Mouse (Mus musculus): ENCODE results near the gene Zbtb1.

Gene Zbtb1

DNA sequence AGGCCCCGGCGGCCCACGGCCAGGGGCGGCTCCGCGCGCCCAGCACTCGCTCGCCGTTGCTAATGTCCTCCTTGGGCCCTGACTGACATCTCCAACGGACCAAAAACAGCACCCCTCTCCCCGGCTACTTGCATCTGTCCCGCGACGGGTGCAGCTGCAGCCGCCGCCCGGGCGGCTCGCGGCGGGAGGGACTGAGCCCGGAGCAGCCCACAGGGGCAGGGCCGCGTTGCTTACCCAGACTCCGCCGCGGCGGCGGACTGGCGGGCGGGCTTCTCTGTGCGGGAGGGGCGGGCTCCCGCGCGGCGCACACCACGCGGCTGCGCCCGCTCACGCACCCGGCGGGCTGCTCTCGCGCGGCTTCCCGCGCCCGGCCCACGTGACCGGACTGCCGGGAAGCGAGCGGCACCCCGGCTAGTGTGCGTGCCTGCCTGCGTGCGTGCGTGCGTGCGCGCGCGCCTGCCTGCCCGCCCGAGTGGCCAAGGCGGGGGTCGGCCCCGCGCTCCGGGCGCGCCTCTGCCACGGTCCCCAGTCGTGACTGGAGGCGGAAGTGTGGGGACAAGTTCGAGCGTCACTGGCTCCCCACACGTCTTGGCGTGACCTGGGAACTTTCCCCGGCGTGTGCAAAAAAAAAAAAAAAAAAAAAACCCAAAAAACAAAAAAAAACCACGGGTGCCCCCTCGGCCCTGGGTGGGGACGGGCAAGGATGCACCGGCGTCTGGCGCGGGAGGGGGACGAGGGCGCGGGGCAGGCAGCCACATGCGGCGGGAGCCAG lies 674 bp upstream of the Zbtb1 start, which contains the start of gene Zbtb25:
Zbtb25 (minus strand) TSS at position 397 of the 772 bp plus-strand sequence.
- peak; percentile 83 for DNase-seq (ENCODE audit: low read depth, low spot score)

DNA sequence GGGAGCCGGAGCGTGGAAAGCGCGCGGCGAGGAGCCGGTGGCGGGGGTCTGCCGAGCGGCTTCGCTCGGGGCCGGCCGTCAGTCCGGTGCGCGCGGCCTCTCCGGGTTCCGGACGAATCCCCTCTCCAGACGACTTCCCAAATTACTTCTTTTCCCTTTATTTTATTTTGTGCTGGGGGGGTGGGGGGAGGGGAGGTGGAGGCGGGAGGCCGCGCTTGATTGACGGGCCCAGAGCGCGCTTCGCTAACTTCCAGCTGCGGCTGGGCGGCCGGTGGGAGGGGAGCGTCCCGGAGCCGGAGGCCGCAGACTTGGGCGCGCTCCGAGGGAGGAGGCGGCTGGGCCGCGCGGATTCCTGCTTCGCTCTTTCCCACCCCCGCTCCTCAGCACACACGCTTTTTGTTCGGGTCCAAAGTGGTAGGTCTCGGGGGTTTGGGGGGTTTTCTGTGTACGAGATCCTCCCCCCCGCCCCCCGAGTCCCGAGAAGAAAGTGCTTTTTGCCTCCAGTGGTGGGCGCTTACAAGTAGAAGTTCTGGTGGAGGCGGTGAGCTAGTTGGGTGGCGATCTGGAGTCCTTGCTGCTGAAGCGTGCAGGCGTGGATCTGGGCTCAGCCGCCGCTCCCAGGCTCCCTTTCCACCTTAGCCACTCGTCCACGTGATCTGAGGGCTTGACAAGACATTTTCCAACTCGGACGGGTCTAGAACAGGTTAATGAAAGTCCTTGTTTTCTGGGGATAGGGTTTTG lies 935 bp downstream of the Zbtb1 start:
- peak; percentile 81 for DNase-seq (ENCODE audit: low read depth, low spot score)

DNA sequence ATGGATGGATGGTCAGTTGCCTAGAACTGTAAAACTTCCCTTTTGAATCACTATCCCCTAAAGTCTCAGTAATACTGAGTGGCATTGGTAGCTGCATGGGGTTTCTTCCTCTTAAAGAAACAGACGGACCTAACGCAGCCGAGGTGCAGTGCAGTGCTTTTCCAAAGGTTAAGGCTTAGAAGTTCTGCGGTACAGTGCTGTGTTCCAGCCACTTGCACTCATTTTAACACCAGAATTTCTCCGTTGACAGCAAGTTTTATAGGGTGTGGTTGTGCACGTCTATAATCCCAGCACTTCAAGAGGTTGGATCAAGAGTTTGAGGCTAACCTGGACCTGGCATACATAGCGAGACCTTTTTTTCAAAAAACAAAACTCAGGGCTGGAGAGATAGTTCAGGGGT lies 2.0 kb downstream of the Zbtb1 start:
- DNase-seq (ENCODE audit: low read depth, low spot score), result no peak

DNA sequence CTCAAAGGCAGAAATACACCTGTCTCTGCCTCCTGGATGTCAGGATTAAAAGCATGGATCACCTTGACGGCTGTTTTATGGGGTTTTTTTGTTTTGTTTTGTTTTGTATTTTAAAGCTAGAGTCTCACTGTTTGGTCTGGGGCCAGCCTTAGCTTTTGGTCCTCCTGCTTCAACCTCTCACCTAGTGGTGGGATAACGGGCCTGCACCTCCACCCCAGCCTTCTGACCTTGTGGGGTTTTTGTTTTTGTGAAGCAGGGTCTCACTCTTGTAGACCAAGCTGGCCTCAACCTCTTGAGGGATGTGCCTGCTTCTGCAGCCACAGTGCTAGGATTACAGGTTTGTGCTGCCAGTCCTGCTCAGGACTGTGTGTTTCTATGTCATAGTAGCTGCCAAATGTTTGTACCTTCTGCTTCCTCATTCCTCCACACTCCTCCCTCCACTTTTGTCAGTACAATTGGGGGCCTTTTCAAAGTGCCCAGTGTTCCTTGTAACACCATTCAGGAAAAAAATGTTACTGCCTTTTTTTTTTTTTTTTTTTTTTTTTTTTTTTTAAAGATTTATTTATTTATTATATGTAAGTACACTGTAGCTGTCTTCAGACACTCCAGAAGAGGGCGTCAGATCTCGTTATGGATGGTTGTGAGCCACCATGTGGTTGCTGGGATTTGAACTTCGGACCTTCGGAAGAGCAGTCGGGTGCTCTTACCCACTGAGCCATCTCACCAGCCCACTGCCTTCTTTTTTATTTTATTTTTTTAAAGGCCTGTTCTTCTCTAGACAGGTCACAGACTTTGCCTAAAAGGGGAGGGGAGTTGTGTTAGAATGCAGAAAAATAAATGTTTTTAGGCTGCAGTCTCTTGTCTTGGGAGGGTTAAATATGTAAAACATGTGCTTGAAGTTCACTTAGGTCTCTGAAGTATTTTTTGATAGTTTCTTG lies 3.1 kb downstream of the Zbtb1 start:
- peak; percentile 74 for DNase-seq (ENCODE audit: low read depth, low spot score)

DNA sequence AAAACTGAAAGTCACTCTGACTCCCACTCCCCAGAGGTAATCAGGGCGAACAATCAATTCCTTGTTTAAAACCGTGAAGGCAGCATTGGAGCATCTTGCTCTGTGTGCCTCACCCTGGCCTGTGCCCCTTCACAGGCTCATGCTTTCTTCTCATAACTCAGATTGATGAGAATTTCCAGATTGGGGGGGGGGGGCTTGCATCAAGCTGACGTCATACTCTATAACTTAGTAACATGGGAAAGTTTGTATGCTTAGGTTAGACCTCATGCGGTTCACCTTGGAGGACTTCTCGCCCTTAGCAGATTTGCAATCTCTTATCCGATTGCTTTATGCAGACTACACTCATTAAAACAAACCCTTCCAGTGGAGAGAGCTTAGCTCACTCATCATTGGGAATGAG lies 3.9 kb downstream of the Zbtb1 start:
- DNase-seq (ENCODE audit: low read depth, low spot score), result no peak

DNA sequence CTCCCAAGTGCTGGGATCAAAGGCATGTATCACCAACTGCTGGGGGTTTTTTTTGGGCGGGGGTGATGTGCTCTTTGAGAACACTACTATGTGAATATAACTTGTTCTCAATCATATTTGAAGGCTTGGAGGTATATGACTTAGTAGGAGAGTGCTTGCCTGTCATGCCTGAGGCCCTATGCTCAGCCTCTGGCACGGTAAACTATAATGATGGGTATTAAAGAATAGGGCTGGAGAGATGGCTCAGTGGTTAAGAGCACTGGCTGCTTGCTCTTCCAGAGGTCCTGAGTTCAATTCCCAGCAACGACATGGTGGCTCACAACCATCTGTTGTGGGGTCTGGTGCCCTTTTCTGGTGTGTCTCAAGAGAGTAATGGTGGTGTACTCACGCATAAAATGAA lies 4.8 kb downstream of the Zbtb1 start:
- no peak for DNase-seq (ENCODE audit: low read depth, low spot score)

DNA sequence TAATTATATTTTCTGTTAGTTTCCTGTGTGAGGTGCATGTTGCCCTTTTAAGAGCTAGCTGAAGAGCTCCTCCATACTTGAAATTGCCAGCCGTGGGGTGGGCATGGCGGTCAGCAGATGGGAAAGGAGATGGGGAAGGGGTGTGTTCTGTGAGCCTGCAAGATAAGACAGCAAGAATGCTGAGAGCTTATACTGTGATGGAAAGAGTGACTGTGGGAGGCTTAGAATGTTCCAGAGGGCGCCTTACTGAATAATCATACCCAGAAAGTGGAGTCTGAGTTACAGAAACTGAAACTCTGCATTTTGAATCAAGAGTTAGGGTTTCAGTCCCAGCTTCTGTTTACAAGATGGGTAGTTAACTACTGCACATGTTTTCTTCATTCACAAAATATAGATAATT lies 5.4 kb downstream of the Zbtb1 start:
- DNase-seq (ENCODE audit: low read depth, low spot score), result no peak

DNA sequence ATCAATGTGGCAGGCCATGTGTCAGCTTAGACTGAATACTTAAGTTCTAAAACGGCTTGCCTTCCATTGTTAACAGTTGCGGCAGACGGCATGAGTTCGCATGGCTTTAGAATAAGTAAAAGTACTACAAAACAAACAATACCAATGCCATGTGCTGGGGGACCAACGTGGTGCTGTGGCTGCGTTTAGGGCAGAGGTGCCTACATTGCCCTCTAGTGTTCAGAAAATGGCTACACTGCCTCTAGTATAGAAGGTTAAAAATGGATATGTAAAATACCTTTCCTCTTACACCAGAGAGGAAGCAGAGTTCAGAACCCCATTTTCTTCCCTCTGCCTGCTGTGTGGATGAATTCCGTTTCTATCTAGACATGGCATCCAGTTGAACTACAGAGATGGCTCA lies 6.6 kb downstream of the Zbtb1 start:
- peak; percentile 83 for DNase-seq (ENCODE audit: low read depth, low spot score)

DNA sequence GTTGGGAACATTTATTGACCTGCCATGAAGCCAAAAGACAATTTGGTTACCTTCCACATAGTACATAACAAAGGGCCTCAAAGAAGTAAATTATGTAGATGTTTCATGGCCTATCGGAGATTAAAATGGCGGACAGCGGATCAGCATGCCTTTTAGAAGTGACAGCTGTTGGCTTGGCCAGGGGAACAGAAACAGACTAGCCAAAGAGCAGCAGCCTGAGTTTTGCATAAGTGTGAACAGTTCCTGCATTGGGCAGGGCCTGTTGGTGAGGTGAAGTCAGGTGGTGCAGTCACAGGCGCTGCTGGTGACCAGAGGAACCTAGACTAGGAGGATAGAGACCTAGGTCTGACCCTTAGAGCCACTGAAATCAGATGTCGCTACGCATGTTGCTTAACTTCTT lies 7.0 kb downstream of the Zbtb1 start:
- peak; percentile 62 for DNase-seq (ENCODE audit: low read depth, low spot score)

DNA sequence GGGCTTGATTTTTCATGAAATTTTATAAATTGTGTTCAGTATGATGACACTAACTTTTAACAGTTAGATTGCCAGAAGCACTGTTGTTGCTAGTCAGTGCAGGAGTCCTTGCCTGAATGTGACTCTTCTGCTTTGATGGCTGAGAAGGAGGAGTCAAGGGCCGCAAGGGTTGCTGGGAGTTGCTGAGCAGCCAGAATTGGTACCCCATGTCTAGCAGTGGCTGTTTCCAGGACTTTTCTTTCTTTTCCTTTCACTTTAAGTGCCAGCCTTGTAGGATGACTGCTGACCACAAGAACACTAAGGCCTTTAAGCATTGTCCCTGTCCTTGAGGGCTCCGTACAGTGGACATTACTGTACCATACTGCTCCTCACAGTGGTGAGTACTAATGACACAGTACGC lies 7.7 kb downstream of the Zbtb1 start:
- DNase-seq (ENCODE audit: low read depth, low spot score), result no peak

DNA sequence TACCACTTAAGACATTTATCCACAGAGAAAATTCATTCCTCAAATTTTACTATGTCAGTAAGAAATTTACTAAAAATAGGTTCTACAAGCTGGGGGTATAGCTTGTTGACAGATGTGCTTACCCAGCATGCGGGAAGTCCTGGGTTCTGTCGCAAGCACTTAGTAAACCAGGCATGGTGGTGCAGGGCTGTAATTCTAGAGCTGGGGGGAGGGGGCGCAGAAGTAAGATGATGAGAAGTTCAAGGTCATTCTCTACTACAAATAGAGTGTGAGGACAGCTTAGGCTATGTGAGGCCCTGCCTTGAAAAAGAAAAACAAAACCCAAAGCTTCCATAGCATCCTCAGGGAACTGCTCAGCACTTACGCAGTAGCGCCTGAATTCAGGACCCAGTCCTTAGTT lies 8.5 kb downstream of the Zbtb1 start:
- DNase-seq (ENCODE audit: low read depth, low spot score), result peak; percentile 50

DNA sequence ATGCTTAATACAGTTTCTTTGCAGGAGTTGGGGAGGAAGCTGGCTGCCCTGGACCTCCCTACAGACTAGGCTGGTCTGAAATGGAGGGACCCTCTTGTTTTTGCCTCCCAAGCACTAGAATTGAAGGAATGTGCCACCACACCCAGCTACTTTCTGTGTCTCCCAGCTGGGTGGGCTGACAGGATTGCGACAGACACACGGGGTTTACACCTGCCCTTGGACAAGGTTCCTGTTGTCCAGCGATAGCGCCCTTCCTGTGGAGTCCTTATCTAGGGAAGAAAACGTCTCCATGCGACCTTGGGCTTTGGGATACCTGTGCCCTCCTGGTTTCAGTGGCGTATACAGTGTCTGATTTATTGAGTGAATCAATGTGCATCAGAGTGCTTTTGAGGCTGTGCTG lies 10.1 kb downstream of the Zbtb1 start:
- DNase-seq (ENCODE audit: low read depth, low spot score), result peak; percentile 59

DNA sequence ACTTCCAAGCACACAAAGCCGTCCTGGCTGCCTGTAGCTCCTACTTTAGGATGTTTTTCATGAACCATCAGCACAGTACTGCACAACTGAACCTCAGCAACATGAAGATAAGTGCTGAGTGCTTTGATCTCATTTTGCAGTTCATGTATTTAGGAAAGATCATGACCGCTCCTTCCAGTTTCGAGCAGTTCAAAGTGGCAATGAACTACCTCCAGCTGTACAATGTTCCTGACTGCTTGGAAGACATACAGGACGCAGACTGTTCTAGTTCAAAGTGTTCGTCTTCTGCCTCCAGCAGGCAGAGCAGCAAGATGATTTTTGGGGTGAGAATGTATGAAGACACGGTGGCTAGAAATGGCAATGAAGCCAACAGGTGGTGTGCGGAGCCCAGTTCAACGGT lies 15.3 kb downstream of the Zbtb1 start:
- no peak for DNase-seq (ENCODE audit: low read depth, low spot score)

DNA sequence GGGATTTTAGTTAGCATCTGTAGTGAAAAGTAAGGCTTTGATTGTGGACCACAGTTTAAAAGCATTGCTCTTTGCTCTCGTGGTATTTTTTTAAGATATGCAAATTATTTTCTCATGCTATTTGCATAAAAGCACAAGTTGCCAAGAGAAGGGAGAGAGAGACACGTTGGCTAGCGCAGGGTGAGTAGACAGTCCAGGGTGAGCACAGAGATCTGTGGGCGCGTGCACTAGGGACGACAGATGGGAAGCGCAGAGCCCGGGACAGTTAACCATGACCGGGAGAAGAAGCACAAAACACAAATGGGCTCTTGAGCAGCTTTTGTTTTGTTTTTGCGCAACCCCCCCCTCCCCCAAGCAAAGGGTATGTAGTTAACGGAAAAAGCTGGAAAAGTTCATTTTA lies 18.7 kb downstream of the Zbtb1 start:
- no peak for DNase-seq (ENCODE audit: low read depth, low spot score)

DNA sequence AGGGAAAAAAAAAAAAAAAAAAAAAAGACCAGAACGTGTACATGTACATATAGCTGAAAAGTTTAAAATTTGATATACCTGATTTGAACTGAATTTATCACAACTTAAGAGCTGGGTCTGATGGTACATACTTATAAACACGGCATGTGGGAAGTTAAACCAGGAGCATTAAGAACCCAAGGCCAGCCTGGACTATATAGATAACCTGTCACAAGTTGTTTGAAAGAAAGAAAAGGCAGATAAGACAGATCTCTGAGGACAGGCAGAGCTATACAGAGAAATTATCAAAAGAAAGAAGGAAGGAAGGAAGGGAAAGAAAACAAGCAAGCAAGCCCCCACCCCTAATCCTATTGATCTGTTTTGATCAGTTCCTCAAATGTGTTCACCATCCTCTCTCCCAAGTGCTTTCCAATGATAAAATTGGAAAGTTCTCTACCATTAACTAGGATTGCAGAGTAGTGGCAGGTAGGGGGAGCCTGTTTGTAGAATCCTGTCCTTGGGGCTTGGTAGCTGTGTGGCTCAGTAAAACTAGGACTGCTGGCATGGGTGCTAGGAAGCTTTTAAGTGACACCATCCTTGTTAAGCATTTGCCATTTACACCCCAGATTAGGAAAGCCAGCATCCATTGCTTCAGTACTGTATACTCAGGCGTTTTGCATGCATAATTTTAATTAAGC lies 21.7 kb downstream of the Zbtb1 start:
- DNase-seq (ENCODE audit: low read depth, low spot score), result no peak

DNA sequence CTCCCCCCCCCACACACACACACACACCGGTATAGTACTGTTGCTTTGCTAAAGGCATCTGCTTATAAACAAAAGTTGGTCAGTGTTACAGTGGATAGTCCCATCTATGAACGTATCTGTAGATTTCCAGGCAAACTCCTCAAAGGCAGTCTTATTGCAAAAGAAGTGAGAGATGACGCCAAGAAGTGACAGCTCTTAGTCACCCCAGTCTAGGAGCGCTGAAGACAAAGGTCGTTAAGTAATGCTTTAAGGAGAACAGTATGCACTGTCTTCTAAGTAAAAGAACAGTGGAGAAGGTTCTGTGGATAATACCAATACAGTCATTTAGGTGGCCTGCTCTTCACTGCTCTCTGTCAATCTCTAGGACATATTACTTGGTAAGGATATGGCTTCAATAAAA lies 22.9 kb downstream of the Zbtb1 start:
- no peak for DNase-seq (ENCODE audit: low read depth, low spot score)

DNA sequence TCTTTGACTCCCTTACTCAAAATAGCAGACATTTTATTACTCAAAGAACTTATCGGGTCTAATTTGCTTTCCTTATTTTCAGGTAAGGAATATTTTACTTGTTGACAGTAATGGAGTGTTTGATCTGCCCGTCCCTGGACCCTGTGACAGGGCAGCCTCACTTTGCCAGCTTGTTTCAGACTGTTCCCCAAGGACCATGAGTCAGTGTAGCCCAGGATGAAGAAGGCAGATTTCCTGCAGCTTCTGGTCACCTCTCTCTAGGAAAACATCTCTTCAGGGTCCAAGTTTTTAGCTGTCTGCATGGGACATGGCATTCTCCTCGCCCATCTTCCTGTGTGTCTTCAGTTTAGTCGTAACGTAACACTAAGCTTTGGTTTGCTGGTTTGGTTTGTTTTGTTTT lies 27.2 kb downstream of the Zbtb1 start:
- no peak for DNase-seq (ENCODE audit: low read depth, low spot score)

DNA sequence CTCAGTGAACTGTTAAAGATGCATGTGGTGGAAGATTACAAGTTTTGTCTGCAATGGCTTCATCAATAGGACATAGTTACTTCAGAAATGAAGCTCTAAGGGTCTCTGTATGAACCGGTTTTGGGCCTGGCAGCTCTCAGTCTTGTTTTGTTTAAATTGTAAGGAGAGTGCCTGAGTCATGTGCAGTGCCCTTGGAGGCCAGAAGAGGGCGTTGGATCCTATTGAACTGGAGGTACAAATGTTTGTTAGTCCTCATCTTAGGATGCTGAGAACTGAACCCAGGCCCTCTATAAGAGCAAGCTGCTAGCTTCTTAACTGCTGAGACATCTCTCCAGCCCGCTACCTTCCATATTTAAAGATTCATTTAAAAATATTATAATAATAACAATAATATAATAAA lies 31.6 kb downstream of the Zbtb1 start:
- DNase-seq (ENCODE audit: low read depth, low spot score), result peak; percentile 58

DNA sequence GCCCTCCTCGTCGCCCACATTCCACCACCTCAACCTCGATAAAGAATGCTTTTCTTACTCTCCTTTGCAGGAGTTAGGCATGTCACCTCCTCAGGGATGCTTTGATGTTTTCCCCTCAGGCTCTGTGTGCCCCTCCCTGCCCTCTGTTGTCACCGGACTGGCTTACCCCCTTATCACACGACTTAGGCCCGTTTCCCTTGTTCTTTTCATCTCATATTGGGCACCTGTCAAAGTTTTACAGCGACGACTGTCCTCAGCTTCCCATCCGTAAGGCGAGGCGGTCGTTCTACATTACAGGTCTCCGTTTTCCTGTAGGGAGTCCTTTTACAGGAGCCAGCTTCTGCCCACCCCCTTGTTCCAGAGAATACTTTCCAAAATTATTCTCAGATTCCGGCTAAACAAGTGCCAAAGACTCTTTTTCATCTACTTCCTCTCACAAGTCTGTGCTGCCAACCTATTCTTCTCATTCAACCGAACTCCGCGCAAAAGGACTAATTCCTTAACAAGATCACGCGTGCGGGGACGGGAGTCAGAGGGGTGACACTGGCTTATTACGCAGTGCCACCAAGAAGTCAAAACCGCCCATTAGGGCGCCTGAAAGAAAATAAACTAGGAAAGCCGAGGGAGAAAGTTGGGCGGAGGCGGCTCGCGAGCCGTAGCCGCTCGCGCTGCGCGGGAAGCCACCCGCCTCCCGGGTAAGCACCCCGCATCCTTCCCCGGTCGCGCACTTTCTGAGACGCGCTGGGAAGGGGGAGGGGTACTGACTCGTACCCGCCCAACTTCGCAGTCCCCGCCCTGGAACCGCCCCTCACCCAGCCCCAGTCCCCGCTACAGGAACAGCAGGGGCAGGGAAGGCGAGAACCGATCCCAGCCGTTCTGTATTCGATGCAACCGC lies 33.2 kb downstream of the Zbtb1 start:
- peak; percentile 84 for DNase-seq (ENCODE audit: low read depth, low spot score)

DNA sequence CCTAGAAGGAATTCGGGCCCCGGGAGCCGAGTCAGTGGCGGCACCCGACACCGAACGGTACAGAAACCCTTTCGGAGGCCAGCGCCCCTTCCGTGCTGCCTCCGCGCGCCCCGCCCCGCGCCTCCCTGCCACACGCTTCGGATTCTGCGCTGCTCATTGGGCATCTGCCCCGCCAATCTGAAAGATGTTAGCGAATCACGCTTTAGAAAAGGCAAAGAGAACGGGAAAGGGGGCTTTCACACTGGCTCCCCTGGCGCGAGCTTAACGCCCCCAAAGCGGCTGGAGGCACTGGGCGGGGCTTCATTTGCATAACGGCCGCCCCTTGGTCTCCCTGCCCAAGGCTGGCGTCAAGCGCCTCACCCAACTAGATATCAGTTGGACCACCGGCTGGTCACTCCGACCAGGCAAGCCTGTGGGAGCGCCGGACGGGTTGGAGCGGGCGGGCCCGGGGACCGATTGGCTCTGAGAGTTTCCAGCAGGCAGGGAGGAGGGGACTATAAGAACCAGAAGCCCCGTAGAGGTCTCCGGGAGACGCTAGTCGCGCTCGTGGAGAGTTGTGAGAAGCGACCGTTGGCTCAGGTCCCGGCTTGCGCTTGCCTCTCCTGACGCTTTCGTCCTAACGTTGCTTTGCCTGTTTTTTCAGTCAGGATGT lies 33.9 kb downstream of the Zbtb1 start, which contains the start of gene Hspa2:
Hspa2 (plus strand) TSS at position 291 of the 652 bp plus-strand sequence.
- DNase-seq (ENCODE audit: low read depth, low spot score), result peak; percentile 99

All from ES-CJ7 (cell line).